Mouse (Mus musculus): Measurements from ENCODE around the gene Bcas3.

DNA sequence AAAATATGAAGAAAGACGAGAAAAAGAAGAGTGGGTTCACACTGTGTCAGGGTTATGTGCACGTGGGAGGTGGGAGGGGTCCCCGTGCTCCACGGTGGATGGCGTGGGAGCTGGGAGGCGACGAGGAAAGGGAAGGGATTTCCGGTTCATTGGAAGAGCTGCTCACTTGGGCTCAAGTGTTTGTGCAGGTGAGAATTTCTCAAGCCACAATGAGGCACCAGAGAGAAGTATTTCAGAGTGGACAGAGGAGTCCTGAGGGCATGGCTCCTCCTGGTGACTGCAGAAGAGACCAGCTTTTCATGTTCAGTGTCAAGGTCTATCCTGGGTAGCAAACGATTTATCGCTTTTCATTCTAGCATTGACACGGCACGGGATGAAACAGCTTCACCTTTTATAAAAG is 167.3 kb downstream of the Bcas3 start:
- TF ChIP-seq CTCF (IDR thresholded peaks at IDR 0.05; ENCODE audit: low read depth, low read length): no peak
- TF ChIP-seq TAL1 (conservative IDR thresholded peaks at IDR 0.05; ENCODE audit: low read depth, low read length): no peak
- no peak for TF ChIP-seq GATA1 (IDR thresholded peaks at IDR 0.05; ENCODE audit: borderline replicate concordance, low read length)
- no peak for TF ChIP-seq GATA2 (IDR thresholded peaks at IDR 0.05; ENCODE audit: borderline replicate concordance, low read depth, low read length)

Data from G1E (cell line).